Mouse (Mus musculus) MEL (cell line): Measurements from ENCODE around the gene Spp2.

Source experiments
- CHD1 ChIP-seq: IDR thresholded peaks from 2 replicates; pipeline ENCODE4 v1.6.1; 2012; ENCODE audit warnings: low read depth, mild to moderate bottlenecking, inconsistent platforms, low read length, improper control_type of control experiment
- CTCF ChIP-seq, 3 experiments: IDR thresholded peaks in 2 of 3; conservative IDR thresholded peaks in 1 of 3; 2 replicates each; pipeline ENCODE4 v1.5.1; 2011 to 2012; ENCODE audit warnings: low read length in 3 of 3, low read depth in 2 of 3, mild to moderate bottlenecking in 2 of 3, improper control_type of control experiment in 1 of 3, inconsistent platforms in 1 of 3, mixed read lengths in 1 of 3, moderate library complexity in 1 of 3; ENCODE audit not compliant: control insufficient read depth in 1 of 3, insufficient read depth in 1 of 3, poor library complexity in 1 of 3, severe bottlenecking in 1 of 3
- JUND ChIP-seq: IDR thresholded peaks from 2 replicates; pipeline ENCODE4 v1.6.1; 2011; ENCODE audit warnings: low read depth, mild to moderate bottlenecking, improper control_type of control experiment, low read length
- MAX ChIP-seq: IDR thresholded peaks from 2 replicates; pipeline ENCODE4 v1.6.1; 2011; ENCODE audit warnings: low read length, improper control_type of control experiment
- MAZ ChIP-seq: IDR thresholded peaks from 2 replicates; pipeline ENCODE4 v1.6.1; 2012; ENCODE audit warnings: low read depth, mild to moderate bottlenecking, inconsistent platforms, low read length, improper control_type of control experiment
- MEF2A ChIP-seq: IDR thresholded peaks from 2 replicates; pipeline ENCODE4 v1.6.1; 2014; ENCODE audit warnings: low read depth, mild to moderate bottlenecking, inconsistent platforms, low read length, improper control_type of control experiment; ENCODE audit not compliant: poor library complexity, insufficient replicate concordance, severe bottlenecking; ENCODE audit errors: extremely low read depth
- POLR2A ChIP-seq, 2 experiments: IDR thresholded peaks; 2 replicates each; pipeline ENCODE4 v1.6.1; 2011 to 2012; ENCODE audit warnings: low read length in 2 of 2, mild to moderate bottlenecking in 2 of 2, control low read depth in 1 of 2, improper control_type of control experiment in 1 of 2, low read depth in 1 of 2, moderate library complexity in 1 of 2; ENCODE audit not compliant: control insufficient read depth in 1 of 2, insufficient read depth in 1 of 2, poor library complexity in 1 of 2
- RAD21 ChIP-seq: IDR thresholded peaks from 2 replicates; pipeline ENCODE4 v1.6.1; 2011; ENCODE audit warnings: mild to moderate bottlenecking, low read depth, low read length, improper control_type of control experiment
- SIN3A ChIP-seq: IDR thresholded peaks from 2 replicates; pipeline ENCODE4 v1.6.1; 2012; ENCODE audit warnings: low read length, improper control_type of control experiment, inconsistent platforms
- UBTF ChIP-seq: IDR thresholded peaks from 2 replicates; pipeline ENCODE4 v1.6.1; 2012; ENCODE audit warnings: low read depth, mild to moderate bottlenecking, inconsistent platforms, low read length, improper control_type of control experiment, moderate library complexity, borderline replicate concordance; ENCODE audit not compliant: insufficient read depth
- ZNF384 ChIP-seq: IDR thresholded peaks from 2 replicates; pipeline ENCODE4 v1.6.1; 2012; ENCODE audit warnings: low read depth, mild to moderate bottlenecking, inconsistent platforms, low read length, improper control_type of control experiment

GRCm38 (mm10) chr1:88474598-88474997 lies 67.8 kb downstream of the Spp2 start:
- TF ChIP-seq POLR2A (IDR thresholded peaks at IDR 0.05; ENCODE audit: control insufficient read depth in 1 of 2, insufficient read depth in 1 of 2, low read depth in 1 of 2, low read length in 2 of 2, poor library complexity in 1 of 2) (no peak), CTCF (IDR thresholded peaks at IDR 0.05 in 2 of 3, conservative IDR thresholded peaks at IDR 0.05 in 1 of 3; ENCODE audit: control insufficient read depth in 1 of 3, insufficient read depth in 1 of 3, low read depth in 2 of 3, low read length in 3 of 3, poor library complexity in 1 of 3, severe bottlenecking in 1 of 3) (no peak), CHD1 (no peak), MEF2A (no peak), RAD21 (no peak), MAX (no peak), SIN3A (no peak), MAZ (no peak), UBTF (no peak), JUND (no peak), ZNF384 (no peak)
